Mouse (Mus musculus) embryonic fibroblast, embryonic 13.5 days (primary cell): Measurements from ENCODE around the gene Rps27.

Experiments
- CTCF ChIP-seq: IDR thresholded peaks from 2 replicates; pipeline ENCODE4 v1.5.1; 2011; ENCODE audit warnings: mild to moderate bottlenecking, control low read depth, low read length, moderate library complexity, borderline replicate concordance; ENCODE audit not compliant: insufficient read depth
- POLR2A ChIP-seq: IDR thresholded peaks from 2 replicates; pipeline ENCODE4 v1.6.1; 2011; ENCODE audit warnings: low read depth, mild to moderate bottlenecking, control low read depth, low read length, moderate library complexity

- TF ChIP-seq CTCF: no peak
- TF ChIP-seq POLR2A: no peak
Measured at GRCm38 (mm10) chr3:90194759-90195158, 18.7 kb downstream of the Rps27 start.
